Mouse (Mus musculus) adrenal gland, postnatal 25 days (tissue): ENCODE measurements at regions not wholly inside any gene's neighbourhood (a gene's known extent, or its start where the extent isn't known, plus 50 kb on each side); places are given as distances from the start of the nearest gene placed in this dataset.
A peak's percentile ranks its signal among the peaks of the same experiment; 100 is the strongest.

Source experiments
- DNase-seq: peaks from one replicate; pipeline ENCODE4 v3.0.0; 2021; ENCODE audit warnings: mixed read lengths

DNA sequence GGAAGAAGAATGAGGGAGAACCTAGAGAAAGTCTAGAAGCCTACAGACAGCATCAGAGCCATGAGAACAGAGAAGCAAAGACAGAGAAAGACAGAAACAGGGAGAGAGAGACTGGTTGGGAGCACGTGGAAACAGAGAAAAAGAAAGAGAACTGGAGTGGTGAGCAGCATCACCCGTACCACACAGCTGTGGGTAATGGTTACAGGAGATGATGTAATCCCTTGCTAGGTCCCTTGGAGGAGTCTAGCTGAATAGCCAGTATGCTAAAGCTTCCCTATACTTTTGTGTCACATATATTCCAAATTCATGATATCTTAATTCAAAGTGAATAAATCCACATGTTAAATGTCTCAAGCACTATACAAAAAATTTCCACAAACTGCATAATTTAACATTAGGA is 284.0 kb downstream of the 4930544G11Rik start:
- DNase-seq = no peak

DNA sequence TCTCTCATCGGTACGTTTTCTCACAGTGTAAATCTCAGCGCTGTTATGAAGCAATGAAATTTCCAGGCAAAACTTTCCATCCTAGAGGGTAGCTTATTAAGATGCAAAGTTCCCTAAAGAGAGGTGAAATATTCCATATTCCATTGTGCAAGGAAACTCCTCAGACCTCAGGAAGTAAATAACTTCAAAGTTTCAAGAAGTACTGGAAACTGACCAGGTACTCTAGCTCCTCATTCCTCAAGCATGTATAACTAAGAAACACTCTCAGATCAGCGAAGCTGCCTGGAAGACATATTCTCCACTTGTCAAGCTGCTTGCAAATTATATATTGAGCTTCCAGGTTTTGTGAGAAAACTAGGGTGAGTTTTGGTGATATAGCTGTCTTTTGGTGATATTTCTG is 279.8 kb upstream of the Mad2l1 start:
- DNase-seq = no peak

DNA sequence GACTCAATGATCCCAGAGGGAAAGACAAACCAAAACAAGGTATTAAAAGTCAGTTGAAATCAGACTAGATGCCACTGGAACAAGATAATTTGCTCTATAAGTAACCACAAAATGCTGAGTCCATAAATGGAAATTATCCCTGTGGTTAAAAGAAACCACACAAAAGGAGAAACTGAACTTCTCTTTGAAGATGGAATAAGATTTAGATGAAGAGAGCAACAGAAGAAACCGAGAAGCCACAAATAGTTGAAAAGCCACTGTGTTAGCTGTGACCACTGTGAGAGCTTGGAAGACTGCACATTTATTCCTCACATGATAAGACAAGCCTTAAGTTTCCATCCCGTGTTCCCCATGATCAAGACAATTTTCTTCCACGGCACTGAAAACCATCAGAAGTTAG is 271.8 kb upstream of the Mad2l1 start:
- no peak for DNase-seq

DNA sequence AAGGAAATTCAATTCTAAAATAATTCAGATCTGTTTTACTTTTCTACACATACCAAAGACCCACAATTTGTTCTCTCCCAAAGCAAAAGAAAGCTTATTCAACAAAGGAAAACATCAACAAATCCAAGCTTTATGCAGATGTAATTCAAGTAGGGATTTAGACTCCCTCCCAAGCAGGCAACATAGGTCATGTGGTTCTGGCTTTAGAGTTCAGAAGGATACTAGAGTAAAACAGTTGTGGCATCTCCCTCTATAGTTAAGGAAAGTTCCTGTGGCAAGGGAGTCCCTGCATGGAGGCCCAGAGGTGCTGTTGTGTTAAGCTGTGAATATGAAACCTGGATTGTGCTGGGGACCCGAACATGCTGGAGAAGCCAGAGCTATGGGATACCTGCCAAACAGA is 271.3 kb upstream of the Mad2l1 start:
- DNase-seq = no peak

DNA sequence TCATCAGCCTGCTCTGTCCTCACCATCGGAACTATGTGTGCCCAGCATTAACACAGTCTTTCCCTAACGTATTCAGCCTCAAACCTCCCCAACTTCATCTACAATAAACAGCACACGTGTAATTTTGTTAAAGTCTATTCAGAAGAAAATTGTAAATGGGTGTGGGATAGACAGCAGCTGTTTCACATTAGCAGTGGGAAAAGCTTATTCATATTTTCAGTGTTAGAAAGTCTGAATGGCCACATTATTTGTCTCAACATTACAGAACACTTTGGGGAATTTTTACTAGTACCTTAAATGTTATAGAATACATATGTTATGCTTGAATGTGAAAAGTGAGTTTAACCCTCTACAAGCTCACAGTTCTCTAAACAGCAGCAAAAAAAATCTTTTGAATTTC is 266.8 kb upstream of the Mad2l1 start:
- no peak for DNase-seq

DNA sequence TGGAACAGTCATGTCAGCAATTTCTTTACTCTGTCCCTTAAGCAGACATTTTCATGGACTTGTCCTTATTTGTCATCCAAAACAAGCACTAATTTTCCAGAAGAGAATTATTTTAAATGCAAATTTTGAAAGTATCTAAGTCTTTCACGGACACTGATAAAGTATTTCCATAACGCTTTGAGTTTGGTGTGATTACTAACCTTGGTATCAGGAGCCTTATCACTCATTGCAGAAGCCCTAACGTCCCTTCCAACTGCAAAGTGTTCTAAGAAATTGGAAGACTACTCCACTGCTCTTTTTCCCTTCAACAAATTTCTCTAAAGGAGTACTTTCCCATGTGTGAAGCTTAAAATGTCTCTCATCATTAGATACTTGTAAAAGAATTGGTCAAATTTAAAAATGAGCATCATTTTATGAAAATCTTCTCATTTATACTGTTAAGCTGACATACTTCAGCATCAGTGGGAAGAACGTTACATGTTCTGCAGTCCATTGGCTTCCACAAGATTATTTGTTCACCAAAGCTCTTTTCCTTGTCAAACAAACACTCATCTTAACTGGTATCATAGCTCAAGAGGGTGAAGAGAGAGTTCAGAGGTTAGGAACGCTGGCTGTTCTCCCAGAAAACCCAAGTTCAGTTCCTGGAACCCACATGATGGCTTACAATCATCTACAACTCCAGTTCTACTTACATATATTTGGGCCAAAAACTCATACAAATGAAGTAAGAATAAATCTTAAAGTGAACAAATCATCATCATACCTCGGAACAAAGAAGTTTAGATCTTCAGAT is 263.6 kb upstream of the Mad2l1 start:
- no peak for DNase-seq

DNA sequence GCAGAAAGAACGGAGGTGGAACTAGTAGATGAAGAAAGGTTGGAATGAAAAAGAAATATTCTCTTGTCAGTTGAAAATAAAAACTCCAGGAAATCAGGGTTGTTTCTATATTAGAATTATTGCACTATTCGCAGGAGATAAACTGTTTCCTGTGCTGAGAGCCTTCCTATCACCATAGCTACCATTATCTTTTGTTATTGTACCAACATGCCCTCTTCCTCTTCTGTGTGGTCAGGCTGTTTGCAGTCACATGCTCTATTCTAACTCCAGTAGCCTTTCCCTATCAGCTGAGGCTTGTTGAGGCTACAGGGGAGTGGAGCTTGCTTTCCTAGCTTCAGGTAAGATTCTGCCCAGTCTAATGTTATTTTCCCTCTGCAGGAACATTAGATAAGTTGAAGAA is 263.0 kb upstream of the Mad2l1 start:
- no peak for DNase-seq

DNA sequence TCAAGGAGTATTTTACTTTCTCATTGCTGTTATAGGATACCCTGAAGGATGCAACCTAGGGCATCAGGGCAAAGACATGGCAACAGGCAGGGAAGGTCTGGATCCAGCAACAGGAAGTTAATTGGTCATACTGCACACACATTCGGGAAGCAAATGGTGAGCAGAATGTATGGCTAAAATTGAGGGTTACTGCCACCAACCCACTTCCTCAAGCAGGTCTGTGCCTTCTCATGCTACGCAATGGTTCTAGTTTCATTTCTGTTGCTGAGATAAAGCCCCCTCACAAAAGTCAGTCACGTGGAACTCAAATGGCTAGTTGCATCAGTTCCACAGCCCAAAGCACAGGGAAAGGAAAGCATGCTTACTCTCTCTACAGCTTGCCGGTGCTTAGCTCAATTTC is 260.5 kb upstream of the Mad2l1 start:
- no peak for DNase-seq

DNA sequence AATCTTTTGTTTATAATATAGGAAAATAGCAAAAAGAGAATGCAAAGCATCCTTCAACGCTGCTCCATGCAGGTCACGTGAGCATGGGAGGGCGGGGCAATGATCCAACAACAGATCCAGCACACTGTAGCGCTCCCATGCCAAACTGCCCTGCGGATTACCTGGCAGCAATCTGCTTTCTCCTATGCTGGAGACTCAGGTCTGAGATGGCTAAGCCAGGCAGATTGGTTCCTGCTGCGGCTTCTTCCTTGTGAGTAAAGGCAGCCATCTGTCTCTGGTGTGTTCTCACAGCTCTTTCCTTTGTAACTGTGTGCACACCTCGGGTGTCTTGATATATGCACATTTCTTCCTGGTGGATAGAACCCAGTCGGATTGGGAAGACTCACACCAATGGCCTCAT is 254.5 kb upstream of the Mad2l1 start:
- DNase-seq = peak; percentile 3

DNA sequence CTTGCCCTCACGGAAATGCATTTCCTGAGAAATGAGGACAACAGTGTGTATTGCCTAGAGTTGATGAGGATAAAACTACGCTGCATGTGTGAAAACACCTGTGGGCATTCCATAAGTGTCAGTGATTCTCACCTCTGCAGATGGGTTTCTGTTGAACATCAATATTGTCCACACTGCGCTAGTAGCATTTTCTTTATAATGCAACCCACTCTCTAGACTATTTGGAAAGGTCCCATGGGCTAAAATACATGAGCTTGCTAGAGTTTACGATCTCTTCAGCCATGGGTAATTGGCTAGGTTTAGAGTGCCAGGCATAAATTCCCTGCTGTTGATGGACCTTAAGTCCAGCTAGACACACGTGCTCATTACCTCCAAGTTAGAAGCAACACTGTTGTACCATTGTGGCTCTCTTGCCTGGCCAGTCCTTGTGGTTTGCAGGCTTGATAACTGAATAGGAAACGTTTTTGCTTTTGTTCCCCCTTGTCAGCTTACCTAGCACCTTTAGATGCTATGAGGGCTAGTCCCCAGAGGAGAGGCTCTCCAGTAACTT is 252.5 kb upstream of the Mad2l1 start:
- no peak for DNase-seq

DNA sequence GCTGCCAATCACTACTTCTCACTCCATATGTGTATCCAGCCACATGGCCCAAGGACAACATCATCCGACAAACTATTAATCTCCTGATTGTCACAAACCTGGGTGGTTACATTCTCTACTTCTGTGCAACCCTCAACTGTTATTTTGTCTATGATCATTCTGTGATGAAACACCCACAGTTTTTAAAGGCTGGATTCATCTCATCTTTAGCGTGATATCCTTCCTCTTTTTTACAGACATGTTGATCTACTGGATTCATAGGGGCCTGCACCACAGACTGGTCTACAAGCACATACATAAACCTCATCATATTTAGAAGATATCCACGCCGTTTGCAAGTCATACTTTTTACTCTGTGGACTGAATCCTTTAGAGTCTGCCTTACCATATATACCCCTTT is 251.7 kb upstream of the Mad2l1 start:
- DNase-seq = no peak

DNA sequence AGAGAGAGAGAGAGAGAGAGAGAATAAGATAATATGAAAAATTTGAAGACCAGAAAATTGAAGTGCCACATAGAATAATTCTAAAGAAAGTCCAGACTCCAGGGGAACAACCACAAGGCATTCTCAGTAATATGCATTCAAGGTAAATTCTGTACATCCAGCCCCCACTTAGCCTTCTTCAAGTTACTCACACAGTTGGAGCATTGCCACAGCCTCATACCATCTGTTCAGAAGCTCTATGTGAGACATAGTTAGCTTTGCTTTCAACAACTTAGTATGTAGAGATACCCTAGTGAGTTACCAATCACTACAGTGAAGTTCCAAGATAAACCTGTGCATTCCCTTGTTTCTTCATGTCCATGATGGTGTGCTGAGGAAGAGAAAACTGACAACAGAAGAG is 247.6 kb upstream of the Mad2l1 start:
- DNase-seq = no peak

DNA sequence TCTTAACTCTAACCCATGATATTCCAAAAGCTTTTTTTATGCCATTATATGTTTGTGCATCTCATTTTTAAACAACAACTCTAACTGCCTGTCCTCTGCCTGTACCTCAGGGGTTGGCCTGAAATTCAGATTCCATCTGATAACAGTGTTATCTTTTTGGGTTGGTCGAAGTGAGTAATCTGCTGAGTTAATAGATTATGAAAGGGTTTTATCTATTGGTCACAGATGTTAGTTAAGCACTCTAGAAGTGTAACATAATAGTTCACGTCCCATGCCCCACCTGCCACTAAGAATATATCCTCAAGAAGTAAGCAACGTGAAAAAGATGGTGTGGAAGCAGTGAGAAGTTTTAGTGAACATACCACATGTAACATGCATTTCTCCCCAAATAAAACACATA is 246.0 kb upstream of the Mad2l1 start:
- DNase-seq = no peak

DNA sequence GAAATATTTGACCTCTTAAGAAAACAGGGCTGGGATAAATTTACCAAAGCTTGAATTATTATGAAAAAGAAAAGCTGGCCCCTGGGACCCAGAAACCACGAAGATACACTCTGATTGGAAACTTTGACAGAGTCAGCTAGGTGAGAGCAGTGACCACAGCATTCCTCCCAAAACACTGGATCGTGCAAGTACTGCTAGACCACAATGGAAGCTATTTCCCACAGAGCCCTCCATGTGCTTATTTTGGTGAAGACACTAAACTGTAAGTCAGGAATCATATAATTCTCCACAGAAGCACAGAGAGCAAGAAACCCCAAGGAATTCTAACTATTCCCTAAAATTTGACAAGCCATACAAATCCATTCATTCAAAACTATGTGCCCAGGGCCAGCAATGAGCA is 243.6 kb upstream of the Mad2l1 start:
- no peak for DNase-seq

DNA sequence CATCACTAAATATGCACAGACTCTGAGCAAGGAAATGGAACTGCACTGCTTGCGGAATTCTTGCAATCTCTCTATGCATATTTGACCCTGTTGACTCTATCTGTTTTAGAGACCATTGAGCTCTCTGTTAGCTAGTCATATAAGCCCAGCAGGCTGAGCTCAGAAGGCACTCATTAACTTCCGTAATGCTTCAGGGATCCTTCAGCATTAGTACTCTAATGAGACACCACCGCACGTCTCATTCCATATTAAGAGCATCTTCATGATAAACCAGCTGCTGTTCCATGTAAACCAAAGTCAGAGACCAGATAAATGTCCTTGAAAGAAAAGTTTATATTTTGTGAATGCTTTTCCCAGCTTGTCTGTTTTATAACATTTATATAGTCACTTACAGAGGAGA is 237.1 kb upstream of the Mad2l1 start:
- DNase-seq = no peak

DNA sequence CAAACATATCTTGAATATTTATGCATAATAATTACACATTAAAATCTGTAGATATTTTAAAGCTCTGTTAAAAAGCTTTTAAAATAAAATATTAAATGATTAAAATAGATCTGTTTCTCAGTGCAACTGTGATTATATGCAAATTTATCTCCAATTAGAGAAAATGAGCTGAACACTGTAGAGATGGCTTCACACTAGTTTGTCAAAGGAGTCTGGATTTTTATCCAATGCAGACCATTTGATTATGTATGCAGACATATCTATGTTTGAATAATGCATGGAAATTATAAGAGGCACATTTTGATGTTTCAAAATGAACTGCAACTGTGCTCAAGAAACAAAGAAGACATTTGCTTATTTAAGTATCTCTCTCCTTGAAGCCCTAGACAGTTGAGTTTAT is 235.0 kb upstream of the Mad2l1 start:
- DNase-seq = no peak

DNA sequence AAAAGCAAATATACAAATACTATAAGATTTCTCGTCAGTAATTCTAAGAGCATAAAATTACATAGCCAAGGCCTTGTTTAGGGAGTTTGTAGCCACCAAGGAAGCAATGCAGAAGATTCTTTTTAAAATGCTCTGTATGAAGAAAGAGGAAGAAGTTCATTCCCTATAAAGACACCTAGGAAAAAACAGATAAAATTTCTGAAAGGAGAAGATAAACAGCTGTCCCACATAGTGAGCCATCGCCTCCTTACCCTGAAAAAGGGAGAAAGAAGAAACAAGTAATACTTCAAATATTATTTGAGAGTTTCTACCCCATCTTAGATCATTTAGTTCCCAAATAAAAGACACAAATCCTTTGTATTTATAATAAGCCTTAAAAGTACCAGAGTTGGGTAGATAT is 190.3 kb upstream of the Mad2l1 start:
- no peak for DNase-seq

DNA sequence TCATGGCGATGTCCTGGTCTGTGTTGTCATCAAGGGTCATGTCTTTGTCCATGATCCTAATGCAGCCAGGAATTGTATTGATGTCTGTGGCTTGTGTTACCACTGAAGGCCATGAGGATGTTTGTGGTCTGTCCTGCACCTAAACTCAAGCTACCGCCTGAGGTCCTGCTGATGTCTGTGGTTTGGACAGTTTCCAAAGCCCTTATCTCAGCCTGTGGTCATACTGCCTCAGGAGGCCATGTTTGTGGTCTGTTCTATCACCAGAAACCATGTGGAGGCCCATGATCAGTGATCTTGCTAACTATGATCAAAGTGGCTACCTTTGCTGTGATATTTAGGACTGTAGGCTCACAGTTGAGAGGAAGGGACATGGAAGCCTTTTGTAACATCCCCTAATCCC is 187.8 kb upstream of the Mad2l1 start:
- no peak for DNase-seq

DNA sequence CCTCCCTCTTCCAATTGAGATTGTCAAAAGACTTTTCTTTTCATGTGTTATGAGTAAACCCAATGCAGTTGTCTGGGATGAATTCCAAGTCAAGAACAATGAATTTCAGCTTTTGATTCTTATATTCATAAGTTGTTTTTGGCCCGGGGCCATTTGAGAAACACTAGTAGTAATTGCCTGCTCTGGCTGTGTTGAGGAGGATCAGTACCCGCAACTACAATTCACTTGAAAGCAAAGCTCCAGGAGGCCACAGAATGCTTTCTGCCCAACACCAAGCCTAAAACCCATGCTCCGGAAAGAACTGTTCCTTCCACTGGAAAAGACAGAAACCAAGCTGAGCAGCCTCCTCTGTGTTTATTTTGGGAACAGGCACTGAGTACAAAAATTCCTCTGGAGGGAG is 174.1 kb upstream of the Mad2l1 start:
- peak; percentile 7 for DNase-seq

DNA sequence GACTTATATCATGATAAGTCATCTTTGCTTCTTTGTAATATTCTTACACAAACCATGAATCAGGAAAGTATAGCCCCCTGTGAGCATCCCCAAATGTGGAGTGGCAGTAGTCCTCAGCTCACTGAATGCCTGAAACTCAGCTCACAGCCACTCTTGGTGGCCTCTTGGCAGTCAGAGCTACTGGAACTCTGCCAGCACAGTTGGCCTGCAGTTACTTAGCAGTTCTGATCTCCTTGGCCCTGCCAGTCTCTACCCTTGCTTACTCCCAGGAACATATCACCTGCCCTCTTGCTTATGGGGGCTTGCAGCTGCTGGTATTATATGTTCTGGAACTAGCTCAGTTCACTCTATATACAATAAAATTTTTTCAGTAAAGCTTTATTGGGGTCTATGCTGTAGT is 167.9 kb upstream of the Mad2l1 start:
- peak; percentile 20 for DNase-seq

DNA sequence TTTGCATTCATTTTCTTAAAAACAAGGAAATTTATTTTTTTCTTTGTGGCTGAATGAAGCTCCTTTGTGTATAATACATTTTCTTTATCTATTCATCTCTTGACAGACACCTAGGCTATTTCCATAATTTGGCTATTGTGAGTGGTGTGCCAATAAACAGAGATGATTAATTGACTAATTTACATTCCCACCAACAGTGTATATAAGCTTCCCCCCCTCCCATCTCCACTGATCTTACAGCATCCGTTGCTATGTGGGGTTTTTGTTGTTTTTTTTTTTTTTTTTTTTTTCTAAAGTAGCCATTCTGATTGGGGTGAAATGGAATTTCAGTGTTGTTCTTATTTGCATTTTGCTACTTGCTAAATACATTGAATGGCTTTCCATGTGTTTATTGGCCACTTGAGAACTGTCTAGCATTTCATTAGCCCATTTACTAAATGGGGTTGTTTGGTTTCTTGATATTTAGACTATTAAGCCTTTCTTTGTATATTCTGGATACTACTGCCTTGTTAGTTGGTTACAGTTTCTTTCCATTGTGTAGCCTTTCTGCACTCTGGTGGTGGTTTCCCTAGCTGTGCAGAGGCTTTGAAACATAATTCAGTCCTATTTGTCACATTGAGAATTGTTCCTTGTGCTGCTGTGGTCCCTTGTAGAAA is 153.8 kb upstream of the Mad2l1 start:
- no peak for DNase-seq

DNA sequence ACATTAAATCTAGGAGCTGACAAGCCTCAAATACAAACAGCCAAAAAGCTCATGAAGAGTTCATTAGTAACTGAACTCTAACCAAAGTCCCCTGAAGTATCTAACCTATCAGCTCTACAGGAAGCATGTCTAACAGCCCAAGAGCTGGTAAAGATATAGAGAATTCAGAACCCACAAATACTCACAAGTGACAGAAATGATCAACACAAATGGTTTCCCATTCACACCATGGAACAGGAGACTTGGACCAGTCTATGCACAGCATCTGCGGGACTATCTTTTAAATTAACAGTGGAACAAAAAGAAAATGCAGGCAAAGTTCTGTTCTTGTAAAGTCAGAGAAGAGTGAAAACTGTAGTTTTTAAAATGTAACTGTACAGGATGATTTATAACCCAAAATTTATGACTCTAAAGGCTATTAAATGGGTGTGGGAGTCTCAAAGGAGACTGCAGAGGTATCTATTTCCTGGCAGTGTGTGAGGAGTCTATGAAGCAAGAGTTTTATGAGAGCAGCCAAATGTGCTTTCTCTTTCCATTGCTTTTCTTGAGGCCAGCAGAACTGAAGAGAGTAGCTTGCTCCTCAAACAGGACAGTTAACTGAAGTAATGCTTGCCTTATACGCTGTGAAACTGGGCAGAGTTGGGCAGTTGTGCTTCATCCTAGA is 152.7 kb upstream of the Mad2l1 start:
- no peak for DNase-seq

DNA sequence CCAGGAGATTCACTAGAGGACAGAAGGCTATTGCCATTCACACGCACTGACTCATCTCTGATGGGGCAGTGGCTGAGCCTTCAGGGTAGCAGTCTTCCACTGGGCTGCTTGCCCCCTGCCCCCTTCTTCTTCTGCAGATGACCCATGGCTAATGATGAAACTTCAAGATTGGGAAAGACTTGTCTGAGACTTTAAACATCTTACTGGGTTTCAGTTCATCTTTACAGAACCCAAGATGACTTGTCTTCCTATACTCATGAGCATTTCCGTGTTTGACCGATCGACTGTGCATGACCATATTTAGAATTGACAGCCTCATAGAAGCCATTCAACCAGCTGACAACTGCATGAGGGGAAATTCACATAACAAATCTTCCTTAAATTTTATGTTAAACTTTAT is 140.0 kb upstream of the Mad2l1 start:
- DNase-seq = no peak

DNA sequence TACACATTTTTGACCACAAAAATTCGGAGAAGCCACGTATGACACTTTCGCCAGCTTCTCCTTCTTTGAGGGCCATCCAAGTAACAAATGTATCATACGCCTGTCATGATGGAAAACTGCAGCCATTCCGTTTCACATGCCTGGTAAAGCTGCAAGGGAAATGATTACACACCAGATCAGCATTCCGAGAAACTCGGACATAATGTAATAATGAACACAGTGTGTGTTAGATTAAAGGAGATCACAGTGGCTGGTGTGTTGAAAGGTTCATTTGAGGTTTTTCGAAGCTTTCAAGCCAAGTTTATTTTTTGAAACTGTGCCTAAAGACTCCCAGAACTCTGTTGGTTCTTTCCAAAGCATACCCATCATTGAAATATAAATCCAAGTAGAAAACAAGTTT is 137.8 kb upstream of the Mad2l1 start:
- DNase-seq = no peak
